Mouse (Mus musculus): ENCODE data around the gene Zkscan3.
A peak's percentile ranks its signal among the peaks of the same experiment; 100 is the strongest.
"Not testable (repeated sequence)": the region's sequence is repeated elsewhere in the genome, so short reads cannot be mapped to it uniquely, and the experiment has no call there.

Gene Zkscan3

GRCm38 (mm10) chr13:21397486-21397885 is 5.1 kb downstream of the Zkscan3 start:
- no peak for DNase-seq (ENCODE audit: low spot score in 2 of 2)

- DNase-seq (ENCODE audit: low spot score in 2 of 2): not testable (repeated sequence)
These were observed 6.5 kb downstream of the Zkscan3 start for GRCm38 (mm10) chr13:21396048-21396447.

GRCm38 (mm10) chr13:21395623-21396022 is 6.9 kb downstream of the Zkscan3 start:
- DNase-seq (ENCODE audit: low spot score in 2 of 2): no peak

GRCm38 (mm10) chr13:21395211-21395610 is 7.3 kb downstream of the Zkscan3 start:
- DNase-seq (ENCODE audit: low spot score in 2 of 2): no peak

- DNase-seq (ENCODE audit: low spot score in 2 of 2): no peak
These were observed 24.8 kb downstream of the Zkscan3 start for GRCm38 (mm10) chr13:21377773-21378172.

DNA sequence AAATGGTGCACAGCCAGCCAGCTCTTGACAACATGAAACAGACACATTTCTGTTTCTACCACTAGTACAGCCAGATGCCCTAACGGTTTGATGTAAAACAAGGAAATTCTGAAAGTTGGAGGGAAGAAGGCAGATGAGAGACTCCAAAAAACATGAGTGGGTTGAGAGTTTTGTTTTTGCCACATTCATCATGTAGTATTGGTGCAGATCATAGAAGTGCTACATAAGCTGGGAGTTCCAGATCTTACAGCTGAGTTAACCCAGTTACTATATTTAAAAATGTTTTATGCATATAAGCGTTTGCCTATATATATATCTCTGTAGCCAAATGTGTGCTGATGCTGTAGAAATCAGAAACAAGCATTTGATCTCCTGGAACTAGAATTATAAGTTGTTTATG is 29.9 kb downstream of the Zkscan3 start:
- DNase-seq (ENCODE audit: low spot score in 2 of 2): no peak

GRCm38 (mm10) chr13:21366635-21367034 is 35.9 kb downstream of the Zkscan3 start:
- no peak for DNase-seq (ENCODE audit: low spot score in 2 of 2)

- DNase-seq (ENCODE audit: low spot score in 2 of 2): no peak
These were observed 38.8 kb downstream of the Zkscan3 start for GRCm38 (mm10) chr13:21363719-21364118.

DNA sequence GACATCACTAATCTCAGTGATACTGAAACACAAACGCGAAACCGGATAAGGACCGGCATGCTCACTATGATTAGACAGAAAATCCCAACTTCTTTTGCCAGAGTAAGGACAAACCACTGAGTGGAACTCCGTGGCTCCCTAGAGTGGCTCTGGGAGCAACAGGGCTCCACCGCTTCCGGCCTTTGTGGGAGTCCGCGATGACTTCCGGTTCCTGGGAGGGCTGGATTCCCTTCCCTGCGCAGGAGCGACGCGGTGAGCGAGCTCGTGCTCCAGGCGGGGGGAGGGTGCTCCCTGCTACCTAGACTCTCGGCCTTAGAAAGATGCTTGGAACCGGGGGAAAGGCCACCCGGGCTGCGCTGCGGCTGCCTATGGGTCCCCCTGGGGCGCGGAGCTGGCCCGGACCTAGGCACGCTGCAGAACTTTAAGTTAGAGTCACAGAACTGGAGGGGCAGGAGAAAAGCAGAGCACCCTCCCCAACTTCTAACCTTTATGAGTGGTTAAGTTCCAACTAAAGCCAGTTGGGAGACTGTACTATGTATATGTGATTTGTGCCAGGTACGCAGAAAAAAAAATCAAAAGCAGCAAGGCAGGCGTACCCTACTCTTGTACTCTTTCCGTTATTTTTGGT is 39.8 kb downstream of the Zkscan3 start, which contains the start of gene Zscan12:
Gene Zscan12, plus strand, starts transcription at position 200 of the 628 bp plus-strand sequence.
- peak; percentile 71 to 80 for DNase-seq (ENCODE audit: low spot score in 2 of 2)

DNA sequence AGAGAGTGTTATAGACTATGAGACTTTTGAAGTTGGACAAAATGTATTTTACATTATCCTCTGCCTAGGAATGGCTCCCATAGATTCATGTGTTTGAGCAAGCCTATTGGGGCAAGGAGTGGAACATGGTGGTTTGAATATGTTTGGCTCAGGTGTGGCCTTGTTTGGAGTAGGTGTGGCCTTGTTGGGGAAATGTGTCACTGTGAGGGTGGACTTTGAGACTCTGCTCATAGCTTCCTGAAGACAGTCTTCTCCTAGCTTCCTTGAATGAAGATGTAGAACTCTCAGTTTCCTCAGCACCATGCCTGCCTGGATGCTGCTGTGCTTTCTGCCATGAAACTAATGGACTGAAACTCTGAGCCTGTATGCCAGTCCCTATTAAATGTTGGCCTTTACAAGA is 52.0 kb downstream of the Zkscan3 start:
- DNase-seq (ENCODE audit: low spot score in 2 of 2): no peak

DNA sequence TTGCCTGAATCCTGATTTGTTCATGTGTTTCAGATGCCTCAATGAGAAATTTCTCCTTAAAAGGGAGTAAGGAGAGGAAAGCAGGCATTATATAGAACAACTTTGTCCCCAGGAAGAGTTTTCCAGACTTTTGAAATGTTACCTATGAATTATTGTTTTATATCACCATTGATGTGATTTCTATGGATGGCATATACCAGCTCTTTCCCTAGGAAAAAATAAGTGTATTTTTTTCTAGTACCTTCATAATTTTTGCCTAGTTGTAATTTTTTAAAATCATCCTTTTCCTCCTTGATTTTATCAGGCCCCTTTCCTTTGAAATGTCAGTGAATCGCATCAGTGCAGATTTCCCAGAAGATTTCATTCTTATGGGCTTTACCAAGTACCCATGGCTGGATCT is 55.9 kb downstream of the Zkscan3 start, which contains the start of gene Olfr1367:
Gene Olfr1367, plus strand, starts transcription at position 301 of the 400 bp plus-strand sequence.
- no peak for DNase-seq (ENCODE audit: low spot score in 2 of 2)

Data from frontal cortex, postnatal 25 days (tissue).